Mouse (Mus musculus): ENCODE measurements around the gene Polr2a. TPM values are rescaled to one million over a fixed set of nuclear protein-coding genes. Genes with fewer than 3 reads are reported as not detected.

Gene Polr2a
- total and polyA plus RNA-seq, 2 experiments from 2014 or later, result 10.2 to 16.9 TPM

GRCm38 (mm10) chr11:69716953-69717352 is 41.5 kb downstream of the Polr2a start:
- DNase-seq (ENCODE audit: low spot score) (no peak), ATAC-seq (ENCODE audit: low FRiP score) (no peak)
- no peak for TF ChIP-seq CTCF (IDR thresholded peaks at IDR 0.05)
- H3K4me3 ChIP-seq (ENCODE audit: low read depth, low read length), result no peak overlapping the region
- H3K27ac ChIP-seq (ENCODE audit: low read depth, low read length), result no peak overlapping the region
- no peaks in the 10 kb centered on the region for H3K36me3 ChIP-seq (ENCODE audit: insufficient read depth, low read length)
- no peaks in the 10 kb centered on the region for H3K4me1 ChIP-seq (ENCODE audit: insufficient read depth, low read length)
- H3K4me2 ChIP-seq (ENCODE audit: low read depth, low read length, poor library complexity, severe bottlenecking), result no peak overlapping the region
- no peaks in the 10 kb centered on the region for H3K9me3 ChIP-seq (ENCODE audit: low read length)
- no peaks in the 10 kb centered on the region for H3K27me3 ChIP-seq (ENCODE audit: insufficient read depth, low read length)
- H3K9ac ChIP-seq (replicated peaks; ENCODE audit: low read length, poor library complexity, severe bottlenecking), result no peak overlapping the region
- WGBS, result 74% methylated on average over 4 of the region's 4 CpGs

GRCm38 (mm10) chr11:69715929-69716328 is 42.5 kb downstream of the Polr2a start:
- Histone ChIP-seq H3K4me2 (ENCODE audit: low read depth, low read length, poor library complexity, severe bottlenecking) (no peak overlapping the region), H3K9me3 (ENCODE audit: low read length) (no peaks in the 10 kb centered on the region), H3K9ac (replicated peaks; ENCODE audit: low read length, poor library complexity, severe bottlenecking) (no peak overlapping the region), H3K27me3 (ENCODE audit: insufficient read depth, low read length) (no peaks in the 10 kb centered on the region), H3K27ac (ENCODE audit: low read depth, low read length) (no peak overlapping the region), H3K4me1 (ENCODE audit: insufficient read depth, low read length) (no peaks in the 10 kb centered on the region), H3K4me3 (ENCODE audit: low read depth, low read length) (no peak overlapping the region), H3K36me3 (ENCODE audit: insufficient read depth, low read length) (no peaks in the 10 kb centered on the region)
- ATAC-seq (ENCODE audit: low FRiP score), result no peak
- WGBS, result 14% methylated on average over 5 of the region's 5 CpGs
- DNase-seq (ENCODE audit: low spot score), result no peak
- TF ChIP-seq CTCF (IDR thresholded peaks at IDR 0.05), result no peak

GRCm38 (mm10) chr11:69715482-69715881 is 43.0 kb downstream of the Polr2a start:
- no peak overlapping the region for H3K27ac ChIP-seq (ENCODE audit: low read depth, low read length)
- TF ChIP-seq CTCF (IDR thresholded peaks at IDR 0.05), result peak; percentile 61
- ATAC-seq (ENCODE audit: low FRiP score), result no peak
- H3K36me3 ChIP-seq (ENCODE audit: insufficient read depth, low read length), result no peaks in the 10 kb centered on the region
- no peak overlapping the region for H3K4me2 ChIP-seq (ENCODE audit: low read depth, low read length, poor library complexity, severe bottlenecking)
- DNase-seq (ENCODE audit: low spot score), result no peak
- WGBS, result 60% methylated on average over 9 of the region's 9 CpGs
- no peaks in the 10 kb centered on the region for H3K9me3 ChIP-seq (ENCODE audit: low read length)
- no peaks in the 10 kb centered on the region for H3K4me1 ChIP-seq (ENCODE audit: insufficient read depth, low read length)
- no peak overlapping the region for H3K4me3 ChIP-seq (ENCODE audit: low read depth, low read length)
- H3K9ac ChIP-seq (replicated peaks; ENCODE audit: low read length, poor library complexity, severe bottlenecking), result no peak overlapping the region
- no peaks in the 10 kb centered on the region for H3K27me3 ChIP-seq (ENCODE audit: insufficient read depth, low read length)

GRCm38 (mm10) chr11:69714636-69715329 is 43.7 kb downstream of the Polr2a start:
- TF ChIP-seq CTCF (IDR thresholded peaks at IDR 0.05), result no peak
- Histone ChIP-seq H3K4me1 (ENCODE audit: insufficient read depth, low read length) (0 out of 2 replicates have a peak, but pooled peaks cover 2% of the 10 kb centered on the region), H3K4me2 (ENCODE audit: low read depth, low read length, poor library complexity, severe bottlenecking) (no peak overlapping the region), H3K9ac (replicated peaks; ENCODE audit: low read length, poor library complexity, severe bottlenecking) (no peak overlapping the region), H3K27ac (ENCODE audit: low read depth, low read length) (no peak overlapping the region), H3K27me3 (ENCODE audit: insufficient read depth, low read length) (no peaks in the 10 kb centered on the region), H3K9me3 (ENCODE audit: low read length) (no peaks in the 10 kb centered on the region), H3K36me3 (ENCODE audit: insufficient read depth, low read length) (no peaks in the 10 kb centered on the region), H3K4me3 (ENCODE audit: low read depth, low read length) (no peak overlapping the region)
- no peak for DNase-seq (ENCODE audit: low spot score)
- 72% methylated on average over 18 of the region's 18 CpGs for WGBS
- ATAC-seq (ENCODE audit: low FRiP score), result no peak

- no peak for DNase-seq (ENCODE audit: low spot score)
- Histone ChIP-seq H3K9ac (replicated peaks; ENCODE audit: low read length, poor library complexity, severe bottlenecking) (no peak overlapping the region), H3K9me3 (ENCODE audit: low read length) (no peaks in the 10 kb centered on the region), H3K4me3 (ENCODE audit: low read depth, low read length) (no peak overlapping the region), H3K4me2 (ENCODE audit: low read depth, low read length, poor library complexity, severe bottlenecking) (no peak overlapping the region), H3K27me3 (ENCODE audit: insufficient read depth, low read length) (no peaks in the 10 kb centered on the region), H3K27ac (ENCODE audit: low read depth, low read length) (no peak overlapping the region), H3K36me3 (ENCODE audit: insufficient read depth, low read length) (no peaks in the 10 kb centered on the region), H3K4me1 (ENCODE audit: insufficient read depth, low read length) (0 out of 2 replicates have a peak, but pooled peaks cover 2% of the 10 kb centered on the region)
- no peak for TF ChIP-seq CTCF (IDR thresholded peaks at IDR 0.05)
- no peak for ATAC-seq (ENCODE audit: low FRiP score)
- 84% methylated on average over 20 of the region's 20 CpGs for WGBS
Observed at GRCm38 (mm10) chr11:69712954-69713672, 45.3 kb downstream of the Polr2a start.

GRCm38 (mm10) chr11:69711082-69711481 is 47.4 kb downstream of the Polr2a start:
- Histone ChIP-seq H3K4me2 (ENCODE audit: low read depth, low read length, poor library complexity, severe bottlenecking) (no peak overlapping the region), H3K4me1 (ENCODE audit: insufficient read depth, low read length) (0 out of 2 replicates have a peak, but pooled peaks cover 2% of the 10 kb centered on the region), H3K4me3 (ENCODE audit: low read depth, low read length) (no peak overlapping the region), H3K9me3 (ENCODE audit: low read length) (no peaks in the 10 kb centered on the region), H3K9ac (replicated peaks; ENCODE audit: low read length, poor library complexity, severe bottlenecking) (no peak overlapping the region), H3K27ac (ENCODE audit: low read depth, low read length) (no peak overlapping the region), H3K27me3 (ENCODE audit: insufficient read depth, low read length) (no peaks in the 10 kb centered on the region), H3K36me3 (ENCODE audit: insufficient read depth, low read length) (no peaks in the 10 kb centered on the region)
- no peak for ATAC-seq (ENCODE audit: low FRiP score)
- DNase-seq (ENCODE audit: low spot score), result no peak
- 84% methylated on average over 2 of the region's 2 CpGs for WGBS
- no peak for TF ChIP-seq CTCF (IDR thresholded peaks at IDR 0.05)

Data from midbrain, postnatal 0 days (tissue).